Mouse (Mus musculus) embryonic facial prominence, embryonic 11.5 days (tissue): ENCODE measurements around the gene Grin3b. TPM values are rescaled to one million over a fixed set of nuclear protein-coding genes. Genes with fewer than 3 reads are reported as not detected.
A peak's percentile ranks its signal among the peaks of the same experiment; 100 is the strongest.

ENCODE experiments used
- ATAC-seq: fragments of 200-750 bp; cut with Nextera tagmentation; replicated peaks from 2 replicates; pipeline ENCODE4 v1.8.0; 2017; ENCODE audit warnings: low read depth; ENCODE audit not compliant: insufficient number of reproducible peaks, low FRiP score, low TSS enrichment
- DNase-seq: peaks from one replicate; pipeline ENCODE4 v3.0.0-alpha.2; 2015; ENCODE audit warnings: low spot score
- H3K27ac ChIP-seq: fragments of 300-500 bp; sonication (generic); replicated peaks from 2 replicates; pipeline ENCODE4 v1.5.1; 2014; ENCODE audit warnings: mild to moderate bottlenecking, low read depth, low read length, control low read depth
- H3K27me3 ChIP-seq: fragments of 300-500 bp; sonication (generic); 2 replicates; pipeline ENCODE4 v1.6.1; 2014; ENCODE audit warnings: mild to moderate bottlenecking, low read length, moderate library complexity, mixed read lengths; ENCODE audit not compliant: control insufficient read depth, insufficient read depth
- H3K36me3 ChIP-seq: fragments of 300-500 bp; sonication (generic); replicated peaks from 2 replicates; pipeline ENCODE4 v1.6.1; 2014; ENCODE audit warnings: low read depth, mild to moderate bottlenecking, low read length, moderate library complexity, mixed read lengths; ENCODE audit not compliant: control insufficient read depth, insufficient read depth
- H3K4me1 ChIP-seq: fragments of 300-500 bp; sonication (generic); 2 replicates; pipeline ENCODE4 v1.6.1; 2014; ENCODE audit warnings: low read length, mixed read lengths; ENCODE audit not compliant: control insufficient read depth, insufficient read depth
- H3K4me2 ChIP-seq: fragments of 300-500 bp; sonication (generic); 2 replicates; pipeline ENCODE4 v1.6.1; 2014; ENCODE audit warnings: low read depth, mild to moderate bottlenecking, control low read depth, low read length, moderate library complexity
- H3K4me3 ChIP-seq: fragments of 300-500 bp; sonication (generic); 2 replicates; pipeline ENCODE4 v1.5.1; 2014; ENCODE audit warnings: low read depth, low read length, control low read depth
- H3K9ac ChIP-seq: fragments of 300-500 bp; sonication (generic); replicated peaks from 2 replicates; pipeline ENCODE4 v1.6.1; 2014; ENCODE audit warnings: mild to moderate bottlenecking, control low read depth, low read length
- H3K9me3 ChIP-seq: fragments of 300-500 bp; sonication (generic); replicated peaks from 2 replicates; pipeline ENCODE4 v1.6.1; 2016; ENCODE audit warnings: mild to moderate bottlenecking, low read length, inconsistent platforms, mixed read lengths; ENCODE audit not compliant: control insufficient read depth
- WGBS: fragments of 180-500 bp; shearing (Covaris S2); extraction: QIAGEN DNeasy Blood & Tissue Kit; methylation state at CpG from one replicate; pipeline ENCODE4 v1.1.7; 2014; 5-methylcytosine and 5-hydroxymethylcytosine counted together
- polyA plus RNA-seq: library from polyadenylated mRNA; unstranded; fragments of >200 nt; fragmentation: Nextera tagmentation; extraction: Ambion mirVana; gene quantifications from 2 replicates; pipeline ENCODE4 v1.2.1, GENCODE M21; 2014

Grin3b gene
- polyA plus RNA-seq, 1 experiment from 2014 or later: 0.21 TPM

- DNase-seq (no peak), ATAC-seq (no peak)
- H3K9me3 ChIP-seq: no peaks in the 10 kb centered on the region
- H3K9ac ChIP-seq: peak overlapping the region; percentile 82
- peaks cover 13% of the 10 kb centered on the region; the same call in 1 of the 2 replicates for H3K36me3 ChIP-seq
- H3K27me3 ChIP-seq: no peaks in the 10 kb centered on the region
- H3K27ac ChIP-seq: no peak overlapping the region
- H3K4me2 ChIP-seq: peak overlapping the region; percentile 66
- 22% methylated on average over 8 of the region's 8 CpGs for WGBS
- H3K4me1 ChIP-seq: peaks cover 3% of the 10 kb centered on the region
- H3K4me3 ChIP-seq: peak overlapping the region; percentile 64
Observed at GRCm38 (mm10) chr10:79989272-79989786, 18.8 kb downstream of the Grin3b start.

GRCm38 (mm10) chr10:79989870-79990269 is 19.4 kb downstream of the Grin3b start:
- peak overlapping the region; percentile 64 for H3K4me3 ChIP-seq
- H3K9ac ChIP-seq: peak overlapping the region; percentile 33
- WGBS: 5% methylated on average over 15 of the region's 15 CpGs
- no peaks in the 10 kb centered on the region for H3K27me3 ChIP-seq
- H3K4me2 ChIP-seq: peak overlapping the region; percentile 66
- ATAC-seq (no peak), DNase-seq (peak; percentile 75)
- no peaks in the 10 kb centered on the region for H3K9me3 ChIP-seq
- peaks cover 13% of the 10 kb centered on the region; the same call in 1 of the 2 replicates for H3K36me3 ChIP-seq
- H3K27ac ChIP-seq: no peak overlapping the region
- peaks cover 3% of the 10 kb centered on the region for H3K4me1 ChIP-seq

GRCm38 (mm10) chr10:79991099-79991498 is 20.6 kb downstream of the Grin3b start:
- ATAC-seq: no peak
- H3K4me3 ChIP-seq: no peak overlapping the region
- no peaks in the 10 kb centered on the region for H3K9me3 ChIP-seq
- no peaks in the 10 kb centered on the region for H3K27me3 ChIP-seq
- H3K4me1 ChIP-seq: peaks cover 3% of the 10 kb centered on the region
- H3K27ac ChIP-seq: no peak overlapping the region
- DNase-seq: no peak
- peaks cover 13% of the 10 kb centered on the region; the same call in 1 of the 2 replicates for H3K36me3 ChIP-seq
- no peak overlapping the region for H3K9ac ChIP-seq
- 60% methylated on average over 12 of the region's 12 CpGs for WGBS
- no peak overlapping the region for H3K4me2 ChIP-seq

- H3K36me3 ChIP-seq: peaks cover 13% of the 10 kb centered on the region; the same call in 1 of the 2 replicates
- ATAC-seq: no peak
- H3K4me3 ChIP-seq: no peak overlapping the region
- H3K9ac ChIP-seq: no peak overlapping the region
- H3K27me3 ChIP-seq: no peaks in the 10 kb centered on the region
- no peak overlapping the region for H3K27ac ChIP-seq
- H3K9me3 ChIP-seq: no peaks in the 10 kb centered on the region
- no peak for DNase-seq
- WGBS: 91% methylated on average over 6 of the region's 6 CpGs
- H3K4me2 ChIP-seq: no peak overlapping the region
- H3K4me1 ChIP-seq: peaks cover 3% of the 10 kb centered on the region
Observed at GRCm38 (mm10) chr10:79991548-79991947, 21.0 kb downstream of the Grin3b start.

GRCm38 (mm10) chr10:79994397-79995115 is 24.0 kb downstream of the Grin3b start:
- Histone ChIP-seq H3K9ac (no peak overlapping the region), H3K27me3 (peaks cover 3% of the 10 kb centered on the region; the same call in 1 of the 2 replicates), H3K4me1 (no peaks in the 10 kb centered on the region), H3K4me3 (no peak overlapping the region), H3K36me3 (peaks cover 13% of the 10 kb centered on the region; the same call in 1 of the 2 replicates), H3K9me3 (no peaks in the 10 kb centered on the region), H3K4me2 (no peak overlapping the region), H3K27ac (no peak overlapping the region)
- WGBS: 90% methylated on average over 16 of the region's 16 CpGs
- no peak for DNase-seq
- no peak for ATAC-seq

- Histone ChIP-seq H3K36me3 (peaks cover 13% of the 10 kb centered on the region; the same call in 1 of the 2 replicates), H3K9me3 (no peaks in the 10 kb centered on the region), H3K4me3 (no peak overlapping the region), H3K4me1 (no peaks in the 10 kb centered on the region), H3K4me2 (no peak overlapping the region), H3K27me3 (peaks cover 3% of the 10 kb centered on the region; the same call in 1 of the 2 replicates), H3K9ac (no peak overlapping the region), H3K27ac (no peak overlapping the region)
- DNase-seq (no peak), ATAC-seq (no peak)
- WGBS: 83% methylated on average over 1 of the region's 1 CpGs
Observed at GRCm38 (mm10) chr10:79995636-79996035, 25.1 kb downstream of the Grin3b start.

GRCm38 (mm10) chr10:79996272-79997033 is 25.9 kb downstream of the Grin3b start, which contains the start of gene Abca7:
Gene Abca7 (plus strand): TSS chr10:79996494.
- Histone ChIP-seq H3K36me3 (peaks cover 13% of the 10 kb centered on the region; the same call in 1 of the 2 replicates), H3K27ac (no peak within 1 kb of the TSS; the same call in 1 of the 2 replicates), H3K9me3 (no peaks in the 10 kb centered on the region), H3K4me3 (peak within 1 kb of the TSS; percentile 45), H3K4me2 (peak within 1 kb of the TSS; percentile 41), H3K27me3 (peaks cover 3% of the 10 kb centered on the region; the same call in 1 of the 2 replicates), H3K4me1 (no peaks in the 10 kb centered on the region), H3K9ac (peak within 1 kb of the TSS; percentile 54)
- DNase-seq (peak; percentile 100), ATAC-seq (peak; percentile 80)
- WGBS: under 1% methylated on average over 31 of the region's 34 CpGs
